Mouse (Mus musculus) bone marrow, adult 2 months (tissue): ENCODE measurements around the gene 4930512M02Rik.

Experiments
- CTCF ChIP-seq: fragments of 200-500 bp; IDR thresholded peaks from 2 replicates; pipeline ENCODE4 v1.5.1; 2011; ENCODE audit warnings: low read length, control low read depth; ENCODE audit not compliant: control insufficient read depth, insufficient read depth
- POLR2A ChIP-seq: fragments of 200-500 bp; IDR thresholded peaks from 2 replicates; pipeline ENCODE4 v1.6.1; 2011; ENCODE audit warnings: low read depth, mild to moderate bottlenecking, control low read depth, low read length, borderline replicate concordance; ENCODE audit not compliant: control insufficient read depth

GRCm38 (mm10) chr11:11667254-11667921 lies 39.8 kb upstream of the 4930512M02Rik start:
- TF ChIP-seq POLR2A = no peak
- no peak for TF ChIP-seq CTCF
